Mouse (Mus musculus) monocyte, adult 5-6 weeks (primary cell): ENCODE data around the gene C1qtnf6. TPM values are rescaled to one million over a fixed set of nuclear protein-coding genes. Genes with fewer than 3 reads are reported as not detected.

Source experiments
- ATAC-seq: fragments of 153-309, 156-312 bp; replicated peaks from 2 replicates; pipeline ENCODE4 v1.8.0; 2017; ENCODE audit warnings: mild to moderate bottlenecking; ENCODE audit not compliant: low TSS enrichment, insufficient number of reproducible peaks, severe bottlenecking, poor library complexity, low FRiP score
- total RNA-seq: library from RNA; stranded (forward); fragments of 200-1000, 200-491, 200-594 nt; gene quantifications from 3 replicates; pipeline ENCODE4 v1.2.3, GENCODE M21; 2017

Gene C1qtnf6
- total RNA-seq, 1 experiment from 2014 or later = 0.67 TPM

DNA sequence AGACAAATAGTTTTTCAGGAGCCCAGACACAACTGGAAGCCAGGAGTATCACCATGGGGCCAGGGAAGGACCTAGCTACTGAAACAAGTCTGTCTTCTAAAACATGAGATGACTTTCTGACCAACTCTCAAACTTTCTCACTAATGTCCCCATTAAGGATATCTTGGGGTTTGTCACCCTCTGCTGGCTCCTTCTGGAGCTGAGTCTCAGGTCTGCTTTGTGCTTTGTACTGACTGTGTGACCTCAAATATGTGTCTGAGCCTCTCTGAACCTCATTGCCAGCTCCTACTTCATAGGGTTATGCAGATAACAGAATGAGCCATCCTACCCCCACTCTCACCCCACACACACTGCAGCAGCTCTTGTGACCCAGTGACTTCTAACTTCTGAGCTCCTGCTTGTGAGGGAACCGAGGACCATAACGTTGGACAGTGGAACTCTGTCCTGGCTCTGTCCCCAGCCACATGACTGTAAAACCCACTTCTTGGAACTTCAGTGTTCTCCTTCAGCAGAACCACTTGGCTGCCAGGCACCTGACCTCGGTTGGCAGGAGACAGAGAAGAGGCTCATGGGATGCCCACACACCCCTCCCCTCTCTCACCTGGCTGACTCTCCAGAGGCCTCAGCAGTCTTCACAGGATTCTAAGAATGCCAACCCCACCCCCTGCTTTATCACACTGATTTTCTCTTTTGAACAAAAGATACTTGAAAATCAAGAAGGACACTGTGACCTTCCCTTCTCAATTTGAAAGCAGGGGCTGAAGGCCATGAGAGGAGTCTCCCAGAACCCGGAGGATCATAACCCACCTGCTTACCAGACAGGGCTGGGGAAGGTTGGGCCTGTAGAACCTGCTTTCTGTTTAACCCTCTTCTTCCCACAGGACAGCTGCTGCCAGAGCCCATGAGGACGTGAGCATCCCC is 16.5 kb upstream of the C1qtnf6 start:
- ATAC-seq = peak; percentile 51; the same call in 1 of the 2 replicates

GRCm38 (mm10) chr15:78546060-78546459 is 14.8 kb upstream of the C1qtnf6 start:
- ATAC-seq = no peak

DNA sequence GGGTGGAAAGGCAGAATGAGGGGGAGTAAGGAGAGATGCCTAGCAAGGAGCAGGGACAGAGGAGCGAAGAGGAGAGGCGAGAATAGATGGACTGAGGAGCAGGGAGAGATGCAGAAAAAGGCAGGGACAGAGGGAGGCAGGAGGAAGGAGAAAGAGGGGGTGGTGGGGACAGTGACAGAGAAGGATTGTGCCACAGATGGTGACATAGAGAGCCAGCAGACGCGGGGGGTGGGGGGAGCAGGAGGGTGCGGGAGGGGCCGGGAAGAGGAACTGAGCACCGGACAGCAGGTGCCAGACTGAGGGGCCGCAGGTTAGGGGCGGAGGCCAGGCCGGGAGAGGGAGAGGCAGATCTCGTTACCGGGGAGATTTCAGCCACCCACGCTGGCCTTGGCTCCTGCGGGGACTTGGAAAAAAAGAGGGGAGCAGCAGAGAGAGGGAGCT is 13.4 kb upstream of the C1qtnf6 start, which contains the start of gene Sstr3:
TSS of gene Sstr3 (minus strand) at position 125 of the 441 bp plus-strand sequence.
- ATAC-seq = no peak

DNA sequence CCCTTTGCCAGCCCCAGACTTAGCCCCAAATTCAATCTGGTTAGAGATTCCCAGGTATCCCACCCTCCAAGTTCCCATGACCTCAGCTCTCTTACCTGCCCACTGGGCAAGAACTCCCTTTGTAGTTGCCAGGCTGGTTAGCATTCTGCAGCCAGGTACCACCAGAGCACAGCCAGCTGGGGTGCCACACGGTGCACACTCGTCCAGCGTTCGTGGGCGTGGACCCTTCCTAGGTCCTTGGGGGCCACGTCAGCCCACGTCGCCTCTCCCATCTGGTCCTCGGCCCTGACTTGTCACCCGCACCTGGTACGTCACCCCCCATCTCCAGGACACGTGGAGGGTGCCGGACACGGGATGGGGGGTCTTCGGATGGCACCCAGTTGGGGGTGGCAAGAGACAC is 12.8 kb upstream of the C1qtnf6 start:
- ATAC-seq = no peak

DNA sequence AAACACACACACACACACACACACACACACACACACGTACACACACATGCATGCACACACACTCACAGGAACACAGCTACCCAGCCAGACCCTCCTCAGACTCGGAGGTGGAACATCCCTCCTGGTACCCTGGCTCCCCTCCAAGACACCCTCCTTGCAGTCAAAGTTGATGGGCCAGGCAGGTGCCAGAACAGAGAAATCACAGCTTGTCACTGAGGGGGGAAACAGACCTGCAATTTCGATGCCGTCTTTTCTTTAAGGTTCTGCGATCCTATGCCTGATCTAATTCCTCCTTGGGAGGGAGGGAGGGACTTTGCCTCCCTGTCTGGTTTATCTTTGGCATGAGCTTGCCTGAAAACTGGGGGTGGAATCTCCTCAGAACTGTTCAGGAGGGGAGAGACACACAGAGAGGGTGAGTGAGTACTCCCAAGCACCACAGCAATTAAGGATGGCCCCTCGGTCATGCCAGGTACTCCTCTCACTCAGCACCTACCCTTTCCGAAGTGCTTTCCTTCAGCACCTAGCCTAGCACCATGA is 11.6 kb upstream of the C1qtnf6 start:
- no peak for ATAC-seq

- ATAC-seq = no peak
Measured at GRCm38 (mm10) chr15:78542098-78542766, 11.0 kb upstream of the C1qtnf6 start.

GRCm38 (mm10) chr15:78541606-78542005 is 10.4 kb upstream of the C1qtnf6 start:
- no peak for ATAC-seq

DNA sequence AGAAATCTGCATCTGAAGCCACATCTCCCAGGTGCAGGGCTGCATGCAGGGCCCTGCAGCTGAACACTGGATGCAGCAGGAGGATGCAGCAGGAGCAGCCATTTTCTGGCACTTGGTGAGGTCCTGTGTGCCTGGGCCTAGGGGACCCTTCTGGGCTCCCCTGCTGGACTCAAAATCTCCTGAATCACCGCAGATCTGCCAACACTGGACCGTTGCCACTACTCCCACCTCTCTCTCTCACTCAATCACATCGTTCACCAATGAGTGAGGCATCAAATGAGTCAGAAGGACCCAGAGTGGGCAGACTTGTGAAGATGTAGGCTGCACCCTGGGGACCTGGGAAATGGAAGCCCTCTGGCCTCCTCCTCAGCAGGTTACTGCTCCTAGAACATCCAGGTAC is 9.8 kb upstream of the C1qtnf6 start:
- no peak for ATAC-seq

- no peak for ATAC-seq
Measured at GRCm38 (mm10) chr15:78535723-78536421, 4.7 kb upstream of the C1qtnf6 start.

GRCm38 (mm10) chr15:78533346-78533835 is 2.2 kb upstream of the C1qtnf6 start:
- no peak for ATAC-seq

DNA sequence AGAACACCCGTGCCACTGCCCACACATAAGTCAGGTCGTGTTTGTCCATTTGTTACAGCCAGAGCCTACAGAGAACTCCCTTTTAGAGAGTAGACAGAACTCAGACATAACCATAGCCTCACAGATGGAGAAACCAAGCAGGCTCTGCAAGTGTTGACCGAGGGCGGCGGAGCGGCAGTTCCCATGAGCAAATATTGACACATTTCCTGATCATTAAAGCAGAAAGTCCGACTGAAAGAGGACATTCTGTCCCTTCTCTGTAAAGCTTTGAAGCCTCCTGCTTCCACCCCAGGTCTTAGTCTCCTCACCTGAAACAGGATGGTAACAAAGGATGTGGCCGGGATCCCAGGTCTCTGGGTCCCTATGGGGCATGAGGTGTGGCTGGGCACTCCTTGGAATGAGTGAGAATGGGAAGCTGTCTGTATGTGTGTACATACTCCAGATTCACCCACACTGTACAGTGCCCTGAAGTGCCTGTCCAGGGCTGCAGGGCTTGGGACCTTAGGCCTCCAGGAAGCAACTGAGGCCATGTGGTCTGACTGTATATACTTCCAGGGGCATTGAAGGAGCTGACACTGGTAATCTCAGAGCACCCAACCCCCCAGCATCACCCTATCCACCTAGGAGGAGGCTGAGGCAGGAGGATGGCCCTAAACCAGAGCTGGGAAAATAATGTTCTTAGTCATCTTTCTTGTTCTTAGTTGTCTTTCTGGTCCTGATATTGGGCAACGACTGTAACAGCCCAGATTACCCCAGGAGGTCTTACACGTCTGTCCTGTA is 1.5 kb upstream of the C1qtnf6 start:
- ATAC-seq = no peak

- peak; percentile 91 for ATAC-seq
Measured at GRCm38 (mm10) chr15:78531901-78532469, 769 bp upstream of the C1qtnf6 start.

DNA sequence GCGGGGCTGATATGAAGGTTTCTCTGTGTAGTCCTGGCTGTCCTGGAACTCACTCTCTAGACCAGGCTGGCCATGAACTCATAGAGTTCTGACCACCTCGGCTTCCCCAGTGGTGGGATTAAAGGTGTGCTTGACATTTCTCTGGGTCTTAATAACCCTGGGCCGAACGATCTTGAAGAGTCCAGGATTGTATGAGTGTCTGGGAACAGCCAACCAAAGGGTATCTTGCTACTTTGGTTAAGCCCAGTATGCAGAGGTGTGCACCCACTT is 170 bp upstream of the C1qtnf6 start:
- ATAC-seq = no peak

DNA sequence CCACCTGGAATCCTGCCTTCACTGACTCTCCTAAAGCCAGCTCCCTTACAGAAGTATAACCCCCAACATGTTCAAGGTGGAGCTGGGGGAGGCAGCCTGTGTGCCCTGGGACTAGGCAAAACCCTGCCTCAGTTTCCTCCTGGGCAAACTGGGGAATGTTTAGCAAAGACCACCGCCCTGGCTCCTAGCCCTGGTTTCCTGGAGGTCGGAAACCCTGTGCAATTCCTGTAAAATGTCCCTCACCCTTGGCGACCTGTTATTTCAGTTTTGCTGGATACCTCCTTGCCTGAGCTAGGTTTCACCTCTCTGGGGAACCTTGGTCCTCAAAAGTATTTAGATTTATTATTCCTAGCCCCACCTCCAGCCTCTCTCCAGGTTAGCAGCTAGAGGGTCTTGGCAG is 1.1 kb downstream of the C1qtnf6 start:
- no peak for ATAC-seq

GRCm38 (mm10) chr15:78529428-78529990 is 1.7 kb downstream of the C1qtnf6 start:
- no peak for ATAC-seq

DNA sequence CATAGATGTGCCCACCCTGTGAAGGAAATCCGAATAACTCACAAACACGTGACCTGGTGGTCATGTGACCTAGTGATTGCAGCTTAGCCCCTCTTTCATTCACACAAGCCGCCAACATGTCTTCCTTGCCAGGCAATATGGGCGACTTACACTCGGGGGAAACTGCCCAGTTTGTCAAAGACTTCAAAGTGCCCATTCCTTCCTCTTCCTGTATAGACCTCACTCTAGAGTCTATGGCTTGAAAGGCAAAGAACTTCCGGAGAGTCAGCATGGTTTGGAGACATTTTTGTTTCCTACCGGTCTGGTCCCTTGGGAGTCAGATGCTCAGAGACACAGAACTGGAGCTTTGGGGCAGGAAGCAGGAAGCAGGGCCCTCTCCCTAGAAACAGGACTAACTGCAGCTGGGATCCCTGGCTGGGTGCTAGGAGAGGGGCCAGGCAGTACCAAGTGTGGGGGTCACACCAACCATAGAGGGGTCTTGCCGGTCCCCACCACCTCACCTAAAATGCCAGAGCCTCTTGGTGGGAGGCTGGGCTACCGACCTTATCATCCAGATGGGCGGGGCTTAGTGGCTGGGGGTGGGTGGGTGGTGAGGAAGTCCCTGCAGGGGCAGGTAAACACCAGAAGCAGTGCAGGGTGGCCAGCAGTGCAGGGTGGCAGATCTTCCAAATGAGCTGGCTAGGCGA is 2.3 kb downstream of the C1qtnf6 start:
- ATAC-seq = no peak

- no peak for ATAC-seq
Measured at GRCm38 (mm10) chr15:78527973-78528372, 3.2 kb downstream of the C1qtnf6 start.
